Mouse (Mus musculus) heart, postnatal 14 days (tissue): ENCODE measurements at regions not wholly inside any gene's neighbourhood (a gene's known extent, or its start where the extent isn't known, plus 50 kb on each side); places are given as distances from the start of the nearest gene placed in this dataset.

Experiments
- DNase-seq, 2 experiments: peaks; one replicate each; pipeline ENCODE4 v3.0.0; 2021 to 2022
- intact Hi-C: fragments of 180-260 bp; cut with DNase I; formaldehyde crosslinking; loops from one replicate; pipeline ENCODE4 v1.15.1; 2025

GRCm38 (mm10) chr1:194341758-194342157 lies 276.3 kb upstream of the Plxna2 start:
- no peak for DNase-seq
- intact Hi-C loops = no loop called here

- intact Hi-C loops = no loop called here
- DNase-seq = peak; percentile 11 to 23
These were observed 283.0 kb upstream of the Plxna2 start for GRCm38 (mm10) chr1:194334752-194335719.

GRCm38 (mm10) chr1:194332639-194333038 lies 285.4 kb upstream of the Plxna2 start:
- DNase-seq = no peak
- intact Hi-C loops = no loop called here

GRCm38 (mm10) chr1:194330471-194330870 lies 287.5 kb upstream of the Plxna2 start:
- DNase-seq = no peak
- intact Hi-C loops = no loop called here

GRCm38 (mm10) chr1:194320320-194321036 lies 297.5 kb upstream of the Plxna2 start:
- no peak for DNase-seq
- intact Hi-C loops = no loop called here

- no peak for DNase-seq
- intact Hi-C loops = no loop called here
These were observed 299.7 kb upstream of the Plxna2 start for GRCm38 (mm10) chr1:194318351-194318750.

GRCm38 (mm10) chr1:194315593-194315992 lies 302.4 kb upstream of the Plxna2 start:
- no peak for DNase-seq
- intact Hi-C loops = no loop called here

GRCm38 (mm10) chr1:194310373-194310772 lies 307.6 kb upstream of the Plxna2 start:
- no peak for DNase-seq
- intact Hi-C loops = no loop called here

GRCm38 (mm10) chr1:194308648-194309047 lies 309.4 kb upstream of the Plxna2 start:
- intact Hi-C loops = no loop called here
- no peak for DNase-seq

GRCm38 (mm10) chr1:194303951-194304350 lies 314.1 kb upstream of the Plxna2 start:
- no peak for DNase-seq
- intact Hi-C loops = no loop called here

- intact Hi-C loops = no loop called here
These were observed 315.2 kb upstream of the Plxna2 start for GRCm38 (mm10) chr1:194302775-194303174.

GRCm38 (mm10) chr1:194281941-194282340 lies 336.1 kb upstream of the Plxna2 start:
- no peak for DNase-seq
- intact Hi-C loops = no loop called here

More at GRCm38 (mm10) chr1:194302775-194303174, 315.2 kb upstream of the Plxna2 start:
- no peak for DNase-seq

GRCm38 (mm10) chr1:194268028-194268427 lies 350.0 kb upstream of the Plxna2 start:
- DNase-seq = no peak
- intact Hi-C loops = no loop called here

GRCm38 (mm10) chr1:194262374-194262773 lies 355.6 kb upstream of the Plxna2 start:
- no peak for DNase-seq
- intact Hi-C loops = loop anchor here (2.0 kb wide), 1 partner anchor 460 kb away; no protein-coding TSS in a partner anchor

- no peak for DNase-seq
- intact Hi-C loops = no loop called here
These were observed 358.1 kb upstream of the Plxna2 start for GRCm38 (mm10) chr1:194259957-194260356.

- intact Hi-C loops = no loop called here
- no peak for DNase-seq
These were observed 373.1 kb upstream of the Plxna2 start for GRCm38 (mm10) chr1:194244776-194245366.

- no peak for DNase-seq
- intact Hi-C loops = no loop called here
These were observed 376.9 kb upstream of the Plxna2 start for GRCm38 (mm10) chr1:194241111-194241510.

GRCm38 (mm10) chr1:194231206-194231605 lies 386.8 kb upstream of the Plxna2 start:
- intact Hi-C loops = no loop called here
- no peak for DNase-seq

GRCm38 (mm10) chr1:194226550-194227160 lies 391.4 kb upstream of the Plxna2 start:
- intact Hi-C loops = loop anchor here (10.0 kb wide), 2 partner anchors 652 to 782 kb away; no protein-coding TSS in a partner anchor

GRCm38 (mm10) chr1:194225786-194226185 lies 392.2 kb upstream of the Plxna2 start:
- DNase-seq = no peak
- intact Hi-C loops = loop anchor here (10.0 kb wide), 2 partner anchors 651 to 781 kb away; no protein-coding TSS in a partner anchor

More at GRCm38 (mm10) chr1:194226550-194227160, 391.4 kb upstream of the Plxna2 start:
- no peak for DNase-seq
